Mouse (Mus musculus) small intestine, adult 2 months (tissue): ENCODE results near the gene Mrfap1. TPM values are rescaled to one million over a fixed set of nuclear protein-coding genes. Genes with fewer than 3 reads are reported as not detected.
"Not testable (repeated sequence)": the region's sequence is repeated elsewhere in the genome, so short reads cannot be mapped to it uniquely, and the experiment has no call there.

Source experiments
- H3K27ac ChIP-seq: fragments of 200-500 bp; 2 replicates; pipeline ENCODE4 v1.5.1; 2012; ENCODE audit warnings: low read depth, low read length, control low read depth, inconsistent platforms; ENCODE audit not compliant: insufficient read depth
- H3K27me3 ChIP-seq: fragments of 200-500 bp; 2 replicates; pipeline ENCODE4 v1.6.1; 2012; ENCODE audit warnings: mild to moderate bottlenecking, moderate library complexity, low read length, inconsistent platforms; ENCODE audit not compliant: control insufficient read depth, insufficient read depth
- H3K36me3 ChIP-seq: fragments of 200-500 bp; 2 replicates; pipeline ENCODE4 v1.6.1; 2012; ENCODE audit warnings: mild to moderate bottlenecking, low read length, control low read depth, inconsistent platforms; ENCODE audit not compliant: control insufficient read depth, insufficient read depth
- H3K4me1 ChIP-seq: fragments of 200-500 bp; 2 replicates; pipeline ENCODE4 v1.6.1; 2012; ENCODE audit warnings: low read length, inconsistent platforms, mixed read lengths; ENCODE audit not compliant: control insufficient read depth, insufficient read depth, insufficient read length
- H3K4me3 ChIP-seq: fragments of 200-500 bp; 2 replicates; pipeline ENCODE4 v1.5.1; 2012; ENCODE audit warnings: low read depth, mild to moderate bottlenecking, control low read depth, inconsistent platforms, low read length, moderate library complexity
- CTCF ChIP-seq: fragments of 200-500 bp; IDR thresholded peaks from 2 replicates; pipeline ENCODE4 v1.5.1; 2012; ENCODE audit warnings: low read depth, mild to moderate bottlenecking, control low read depth, inconsistent platforms, low read length, moderate library complexity, mixed read lengths; ENCODE audit not compliant: insufficient replicate concordance, insufficient read length; ENCODE audit errors: extremely low read depth
- POLR2A ChIP-seq: fragments of 200-500 bp; IDR thresholded peaks from 2 replicates; pipeline ENCODE4 v1.6.1; 2012; ENCODE audit warnings: low read depth, mild to moderate bottlenecking, control low read depth, inconsistent platforms, low read length, moderate library complexity
- WGBS: fragments of 180-500 bp; shearing (Covaris S2); methylation state at CpG from one replicate; pipeline ENCODE4 v1.1.7; 2018; 5-methylcytosine and 5-hydroxymethylcytosine counted together
- polyA plus RNA-seq: library from polyadenylated mRNA; depleted of rRNA; stranded (reverse); fragments of >200 nt; gene quantifications from 2 replicates; pipeline ENCODE4 v1.2.3, GENCODE M21; 2012; rRNA removed

Gene Mrfap1
- 69.3 and 132 TPM in 2 replicates for polyA plus RNA-seq

GRCm38 (mm10) chr5:36796296-36797014 lies at the start of gene Mrfap1:
Gene Mrfap1 (minus strand): TSS chr5:36796772.
- WGBS: under 1% methylated on average over 90 of the region's 90 CpGs
- H3K27me3 ChIP-seq, H3K36me3 ChIP-seq: not testable (repeated sequence)
- TF ChIP-seq POLR2A: peak; percentile 84
- Histone ChIP-seq H3K27ac (peak within 1 kb of the TSS; percentile 96), H3K4me3 (peak within 1 kb of the TSS; percentile 99), H3K4me1 (peaks cover 17% of the 10 kb centered on the region; the same call in 1 of the 2 replicates)

GRCm38 (mm10) chr5:36844490-36844889 lies 47.9 kb upstream of the Mrfap1 start:
- H3K4me3 ChIP-seq: no peak overlapping the region
- H3K36me3 ChIP-seq: no peaks in the 10 kb centered on the region
- TF ChIP-seq POLR2A (no peak), CTCF (no peak)
- 88% methylated on average over 10 of the region's 10 CpGs for WGBS
- H3K4me1 ChIP-seq: no peaks in the 10 kb centered on the region
- no peak overlapping the region for H3K27ac ChIP-seq
- H3K27me3 ChIP-seq: no peaks in the 10 kb centered on the region

- TF ChIP-seq POLR2A: no peak
- TF ChIP-seq CTCF: no peak
- Histone ChIP-seq H3K4me3 (no peak overlapping the region), H3K4me1 (no peaks in the 10 kb centered on the region), H3K36me3 (no peaks in the 10 kb centered on the region), H3K27me3 (no peaks in the 10 kb centered on the region), H3K27ac (no peak overlapping the region)
- 50% methylated on average over 1 of the region's 1 CpGs for WGBS
Measured at GRCm38 (mm10) chr5:36841701-36842100, 45.1 kb upstream of the Mrfap1 start.

- no peaks in the 10 kb centered on the region for H3K27me3 ChIP-seq
- H3K27ac ChIP-seq: peak overlapping the region; percentile 49; the same call in 1 of the 2 replicates
- TF ChIP-seq POLR2A: no peak
- TF ChIP-seq CTCF: no peak
- no peaks in the 10 kb centered on the region for H3K36me3 ChIP-seq
- no peak overlapping the region for H3K4me3 ChIP-seq
- H3K4me1 ChIP-seq: no peaks in the 10 kb centered on the region
- WGBS: 65% methylated on average over 7 of the region's 7 CpGs
Measured at GRCm38 (mm10) chr5:36840092-36840491, 43.5 kb upstream of the Mrfap1 start.

- Histone ChIP-seq H3K4me3 (no peak overlapping the region), H3K27me3 (no peaks in the 10 kb centered on the region), H3K4me1 (no peaks in the 10 kb centered on the region), H3K36me3 (no peaks in the 10 kb centered on the region), H3K27ac (peak overlapping the region; percentile 49; the same call in 1 of the 2 replicates)
- WGBS: 50% methylated on average over 8 of the region's 8 CpGs
- TF ChIP-seq POLR2A (no peak), CTCF (no peak)
Measured at GRCm38 (mm10) chr5:36839602-36840001, 43.0 kb upstream of the Mrfap1 start.

- no peaks in the 10 kb centered on the region for H3K27me3 ChIP-seq
- H3K36me3 ChIP-seq: no peaks in the 10 kb centered on the region
- 81% methylated on average over 2 of the region's 2 CpGs for WGBS
- no peak overlapping the region for H3K27ac ChIP-seq
- H3K4me3 ChIP-seq: no peak overlapping the region
- TF ChIP-seq POLR2A (no peak), CTCF (no peak)
- H3K4me1 ChIP-seq: no peaks in the 10 kb centered on the region
Measured at GRCm38 (mm10) chr5:36839032-36839431, 42.5 kb upstream of the Mrfap1 start.

GRCm38 (mm10) chr5:36835933-36836332 lies 39.4 kb upstream of the Mrfap1 start:
- 2% methylated on average over 6 of the region's 6 CpGs for WGBS
- TF ChIP-seq POLR2A: no peak
- TF ChIP-seq CTCF: peak; percentile 92; the same call in 1 of the 2 replicates
- no peak overlapping the region for H3K4me3 ChIP-seq
- H3K36me3 ChIP-seq: no peaks in the 10 kb centered on the region
- no peak overlapping the region for H3K27ac ChIP-seq
- no peaks in the 10 kb centered on the region for H3K4me1 ChIP-seq
- no peaks in the 10 kb centered on the region for H3K27me3 ChIP-seq
